Mouse (Mus musculus) E14TG2a.4 (cell line): ENCODE results near the gene Eef1akmt2.
A peak's percentile ranks its signal among the peaks of the same experiment; 100 is the strongest.

Experiments
- H3K27me3 ChIP-seq: 2 replicates; pipeline ENCODE4 v1.6.1; 2014; ENCODE audit warnings: low read length, control low read depth; ENCODE audit not compliant: insufficient read depth
- H3K36me3 ChIP-seq: 2 replicates; pipeline ENCODE4 v1.6.1; 2014; ENCODE audit warnings: low read length, control low read depth; ENCODE audit not compliant: insufficient read depth
- H3K4me1 ChIP-seq: replicated peaks from 2 replicates; pipeline ENCODE4 v1.6.1; 2014; ENCODE audit warnings: low read depth, low read length, control low read depth
- H3K4me3 ChIP-seq: replicated peaks from 2 replicates; pipeline ENCODE4 v1.5.1; 2014; ENCODE audit warnings: mild to moderate bottlenecking, low read length
- H3K9me3 ChIP-seq: 2 replicates; pipeline ENCODE4 v1.6.1; 2014; ENCODE audit warnings: low read length, control low read depth
- CTCF ChIP-seq: conservative IDR thresholded peaks from 2 replicates; pipeline ENCODE4 v1.5.1; 2014; ENCODE audit warnings: low read length
- NANOG ChIP-seq: IDR thresholded peaks from 2 replicates; pipeline ENCODE4 v1.6.1; 2014; ENCODE audit warnings: borderline replicate concordance, low read length, mixed read lengths
- POU5F1 ChIP-seq: IDR thresholded peaks from 2 replicates; pipeline ENCODE4 v1.6.1; 2014; ENCODE audit warnings: low read length, borderline replicate concordance

Gene Eef1akmt2

DNA sequence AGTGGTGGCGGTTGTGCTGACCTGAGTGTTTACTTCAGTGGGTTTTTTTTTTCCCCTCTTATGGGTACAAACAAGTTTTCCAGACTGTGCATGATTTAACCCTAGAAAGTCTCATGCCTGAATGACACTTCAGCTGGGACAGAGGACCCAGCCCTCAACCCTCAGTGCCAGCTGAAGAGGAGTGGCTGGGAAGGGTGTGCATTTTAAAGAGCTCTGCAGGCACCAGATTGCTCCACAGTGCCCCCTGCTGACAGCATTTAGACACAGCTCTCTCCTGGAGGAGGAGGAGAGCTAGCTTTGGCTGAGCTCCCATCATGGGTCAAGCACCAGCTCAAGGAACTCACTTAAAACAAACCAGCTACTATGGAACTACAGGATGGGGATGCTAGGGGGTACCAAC, 41.6 kb downstream of the Eef1akmt2 start:
- H3K27me3 ChIP-seq: peaks cover 43% of the 10 kb centered on the region
- TF ChIP-seq POU5F1 (no peak), CTCF (peak; percentile 83), NANOG (no peak)
- no peaks in the 10 kb centered on the region for H3K36me3 ChIP-seq
- peaks cover 74% of the 10 kb centered on the region for H3K4me1 ChIP-seq
- no peaks in the 10 kb centered on the region for H3K9me3 ChIP-seq
- H3K4me3 ChIP-seq: no peak overlapping the region

DNA sequence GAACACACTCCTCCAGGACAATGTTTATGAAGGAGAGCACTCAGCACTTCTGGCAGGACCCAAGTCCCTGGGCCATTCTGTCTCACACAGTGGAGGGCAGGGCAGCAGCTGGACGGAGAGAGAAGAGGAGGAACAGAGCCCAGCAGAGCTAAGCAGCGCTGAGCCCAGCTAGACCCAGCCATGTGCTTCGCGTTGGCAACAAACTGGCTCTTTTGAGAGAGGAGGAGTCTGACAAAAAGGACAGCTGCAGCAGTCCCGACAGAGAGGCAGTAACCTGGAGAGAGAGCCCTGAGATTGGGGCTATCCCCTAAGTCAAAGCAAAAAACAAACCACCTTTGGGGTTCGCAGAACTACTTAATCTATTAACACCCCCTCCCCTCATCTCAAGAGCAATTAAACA, 42.1 kb downstream of the Eef1akmt2 start:
- peaks cover 39% of the 10 kb centered on the region for H3K27me3 ChIP-seq
- no peak overlapping the region for H3K4me3 ChIP-seq
- H3K4me1 ChIP-seq: peaks cover 79% of the 10 kb centered on the region
- no peaks in the 10 kb centered on the region for H3K9me3 ChIP-seq
- TF ChIP-seq POU5F1 (no peak), CTCF (no peak), NANOG (no peak)
- no peaks in the 10 kb centered on the region for H3K36me3 ChIP-seq

DNA sequence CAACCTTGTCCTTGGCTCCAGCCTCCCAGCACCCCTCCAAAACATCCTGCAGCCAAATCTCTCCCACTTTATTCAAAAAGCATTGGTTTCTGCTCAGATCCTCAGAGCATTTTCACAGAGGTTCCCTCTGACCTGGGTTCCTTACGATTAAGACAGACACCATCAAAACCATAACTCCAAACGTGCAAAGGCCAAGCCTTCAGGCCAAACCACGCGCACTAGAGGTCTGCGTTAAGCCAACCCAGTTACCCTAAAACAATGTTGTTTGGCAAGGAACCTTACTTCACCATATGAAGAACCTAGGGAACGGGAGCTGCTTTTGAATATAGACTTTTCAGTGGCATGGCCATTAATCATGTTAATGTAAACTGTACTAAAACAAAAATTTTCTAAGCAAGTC, 42.8 kb downstream of the Eef1akmt2 start:
- TF ChIP-seq CTCF: no peak
- Histone ChIP-seq H3K27me3 (peaks cover 33% of the 10 kb centered on the region), H3K4me3 (peak overlapping the region; percentile 35; the same call in 1 of the 2 replicates), H3K9me3 (no peaks in the 10 kb centered on the region), H3K36me3 (0 out of 2 replicates have a peak, but pooled peaks cover 2% of the 10 kb centered on the region), H3K4me1 (peaks cover 79% of the 10 kb centered on the region)

DNA sequence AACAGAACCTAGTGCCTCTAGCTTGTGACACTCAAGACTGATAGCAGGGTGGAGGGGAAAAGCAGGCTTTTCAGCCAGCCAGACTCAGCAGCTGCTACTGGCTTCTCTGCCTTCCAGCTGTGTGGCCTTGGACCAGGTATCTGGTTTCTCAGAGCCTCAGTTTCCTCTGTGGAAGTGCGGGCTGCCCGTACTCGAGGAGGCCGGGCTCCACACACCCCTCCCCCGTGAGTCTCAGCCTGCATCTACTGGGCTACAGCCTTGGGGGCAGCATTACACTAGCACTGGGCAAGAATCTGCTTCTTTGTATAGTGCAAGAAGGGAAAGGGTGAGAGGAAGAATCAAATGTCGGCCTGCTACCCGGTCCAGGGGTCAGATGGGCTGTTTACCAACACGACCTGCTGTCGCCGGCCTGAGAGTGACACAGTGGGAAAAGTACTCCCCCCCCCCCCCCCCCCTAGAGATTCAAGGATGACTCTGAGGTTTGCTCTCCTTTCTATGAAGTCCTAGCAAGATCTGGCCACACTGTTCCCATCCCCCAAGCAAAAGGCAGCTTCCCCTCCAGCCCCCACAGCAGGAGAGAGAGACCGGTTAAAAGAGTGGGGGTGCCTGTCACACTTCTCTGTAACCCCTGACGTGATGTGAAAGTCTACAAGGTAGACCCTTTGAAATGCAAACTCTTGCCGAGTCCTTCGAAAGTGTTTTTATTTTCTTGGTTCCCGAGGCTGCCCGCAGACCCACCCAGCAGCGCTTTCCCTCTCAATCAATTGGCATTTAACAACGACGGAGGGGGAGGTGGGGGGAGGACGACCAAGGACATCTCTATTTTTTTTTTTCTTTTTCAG, 43.4 kb downstream of the Eef1akmt2 start:
- H3K9me3 ChIP-seq: no peaks in the 10 kb centered on the region
- TF ChIP-seq CTCF (no peak), POU5F1 (peak; percentile 72; the same call in 1 of the 2 replicates), NANOG (no peak)
- H3K27me3 ChIP-seq: peaks cover 27% of the 10 kb centered on the region
- peak overlapping the region; percentile 35 for H3K4me3 ChIP-seq
- H3K4me1 ChIP-seq: peaks cover 77% of the 10 kb centered on the region
- H3K36me3 ChIP-seq: 0 out of 2 replicates have a peak, but pooled peaks cover 4% of the 10 kb centered on the region

DNA sequence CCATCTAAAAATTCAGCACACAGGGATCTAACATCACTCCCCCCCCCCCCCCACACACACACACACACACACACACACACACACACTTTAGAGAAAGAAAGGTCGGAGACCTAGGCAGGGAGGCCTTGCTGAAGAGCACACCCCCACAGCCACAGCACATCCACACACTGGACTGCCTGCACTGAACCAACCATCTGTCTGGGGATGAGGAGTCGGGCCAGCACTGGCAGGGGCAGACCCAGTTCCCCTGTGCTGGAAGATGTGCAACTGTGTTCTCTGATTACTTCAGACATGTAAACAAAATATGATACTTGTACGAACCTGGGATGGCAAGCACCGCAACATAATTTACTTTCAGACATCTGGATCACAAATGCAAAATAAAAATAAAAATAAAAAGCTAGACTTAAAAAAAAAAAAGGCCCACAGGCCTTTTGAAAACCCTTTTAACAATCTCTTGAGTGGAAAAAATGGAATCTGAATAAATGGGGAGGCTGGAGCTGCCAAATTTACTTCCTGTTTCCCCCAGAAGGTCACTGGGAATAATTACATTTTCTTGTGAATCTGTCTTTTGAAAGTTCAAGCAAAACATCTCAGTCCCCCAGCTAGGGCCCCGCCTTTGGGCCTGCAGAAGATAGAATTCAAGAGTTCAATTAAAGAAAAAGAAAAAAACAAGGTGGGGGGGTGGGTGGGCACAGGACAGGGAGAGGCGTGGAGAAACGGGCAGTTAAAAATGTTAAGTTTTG, 44.2 kb downstream of the Eef1akmt2 start:
- Histone ChIP-seq H3K36me3 (0 out of 2 replicates have a peak, but pooled peaks cover 4% of the 10 kb centered on the region), H3K9me3 (no peaks in the 10 kb centered on the region), H3K4me3 (peak overlapping the region; percentile 35), H3K4me1 (peaks cover 83% of the 10 kb centered on the region), H3K27me3 (peaks cover 20% of the 10 kb centered on the region)
- TF ChIP-seq POU5F1 (no peak), NANOG (no peak), CTCF (no peak)

DNA sequence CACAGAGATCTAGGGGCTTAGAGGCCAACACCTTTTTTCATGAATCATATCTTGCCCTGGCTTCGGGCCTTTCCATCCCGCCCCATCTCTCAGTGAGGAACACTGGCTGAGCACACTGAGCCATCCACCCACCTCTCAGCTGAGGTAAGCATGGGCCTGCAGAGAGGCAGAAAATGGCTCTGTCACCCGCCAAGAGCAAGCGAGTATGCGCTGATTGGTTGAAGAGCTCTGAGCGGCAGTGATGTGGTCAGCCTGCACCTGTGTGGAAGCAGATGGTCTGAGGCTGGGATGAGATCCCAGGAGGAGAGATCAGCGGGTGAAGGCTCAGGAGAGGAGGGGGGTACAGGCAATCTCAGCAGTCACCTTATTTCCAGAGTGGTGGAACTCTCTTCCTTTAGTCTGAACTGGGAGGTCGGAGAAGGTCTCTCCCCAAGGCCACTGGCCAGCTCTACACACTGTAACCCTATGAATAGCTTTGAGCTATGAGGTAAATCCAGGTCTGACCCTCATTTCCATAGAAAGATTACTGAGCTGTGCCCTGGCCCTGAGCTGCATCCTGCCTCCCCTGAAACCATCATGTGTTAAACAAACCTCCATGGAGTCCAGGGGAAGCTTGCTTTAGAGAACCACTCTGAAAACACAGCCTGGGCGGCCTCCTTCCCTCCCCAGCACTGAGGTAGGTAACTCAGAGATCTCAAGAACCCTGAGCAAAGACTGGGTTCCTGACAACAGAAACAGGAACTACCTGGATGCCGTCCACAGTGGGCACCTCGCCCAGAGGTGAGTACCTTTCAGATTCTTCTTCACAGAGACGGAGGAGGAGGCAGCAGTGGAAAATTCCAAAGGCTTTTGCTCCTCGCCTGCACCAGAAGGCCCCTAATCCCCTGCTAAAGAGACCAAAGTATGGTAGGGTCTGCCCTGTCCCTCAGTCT, 45.3 kb downstream of the Eef1akmt2 start:
- peaks cover 90% of the 10 kb centered on the region for H3K4me1 ChIP-seq
- no peaks in the 10 kb centered on the region for H3K9me3 ChIP-seq
- peak overlapping the region; percentile 13 for H3K4me3 ChIP-seq
- 0 out of 2 replicates have a peak, but pooled peaks cover 12% of the 10 kb centered on the region for H3K36me3 ChIP-seq
- H3K27me3 ChIP-seq: peaks cover 10% of the 10 kb centered on the region
- TF ChIP-seq POU5F1 (no peak), CTCF (no peak), NANOG (no peak)

DNA sequence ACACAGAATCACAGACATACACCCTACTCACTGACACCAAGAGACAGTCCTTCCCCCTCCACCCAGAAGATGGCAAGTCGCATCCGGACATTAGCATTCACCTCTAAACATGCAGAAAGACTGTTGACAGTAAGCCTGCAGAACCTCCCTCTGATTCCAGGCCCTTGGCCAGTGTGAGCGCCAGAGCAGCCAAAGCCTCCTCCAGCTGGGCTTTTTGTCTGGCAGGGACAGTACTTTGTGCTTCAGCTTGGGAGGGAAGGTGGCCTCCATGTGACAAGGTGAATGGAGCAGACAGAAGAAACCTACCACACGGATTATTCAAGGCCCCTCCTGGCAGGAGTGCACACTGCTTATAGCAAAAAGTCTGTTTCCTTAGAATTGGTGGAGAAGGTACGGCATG, 46.2 kb downstream of the Eef1akmt2 start:
- Histone ChIP-seq H3K27me3 (peaks cover 3% of the 10 kb centered on the region; the same call in 1 of the 2 replicates), H3K4me1 (peaks cover 91% of the 10 kb centered on the region), H3K9me3 (no peaks in the 10 kb centered on the region), H3K36me3 (0 out of 2 replicates have a peak, but pooled peaks cover 12% of the 10 kb centered on the region), H3K4me3 (peak overlapping the region; percentile 13)
- TF ChIP-seq NANOG (no peak), POU5F1 (no peak), CTCF (no peak)

DNA sequence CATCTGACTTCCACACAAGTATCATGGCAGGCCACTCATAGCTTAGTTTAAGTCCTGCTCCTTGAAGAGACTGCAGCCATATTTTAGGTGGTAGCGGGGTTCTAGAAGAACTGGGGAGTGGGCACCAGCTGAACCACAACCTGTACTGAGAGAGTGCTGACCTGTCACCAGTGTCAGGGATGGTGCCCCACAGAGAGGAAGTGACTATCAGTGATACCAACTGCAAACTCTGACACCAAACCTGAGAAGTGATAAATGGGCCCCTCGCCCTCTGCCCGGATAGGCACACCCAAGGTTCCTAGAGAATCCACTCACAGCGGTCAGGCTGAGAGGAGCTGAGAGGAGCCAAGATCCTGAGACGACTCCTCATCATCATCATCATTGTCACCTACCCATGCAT, 47.5 kb downstream of the Eef1akmt2 start:
- Histone ChIP-seq H3K4me1 (peaks cover 91% of the 10 kb centered on the region), H3K27me3 (no peaks in the 10 kb centered on the region; the same call in 1 of the 2 replicates), H3K4me3 (no peak overlapping the region), H3K36me3 (0 out of 2 replicates have a peak, but pooled peaks cover 12% of the 10 kb centered on the region), H3K9me3 (no peaks in the 10 kb centered on the region)
- TF ChIP-seq POU5F1 (no peak), CTCF (no peak), NANOG (no peak)
